Mouse (Mus musculus): ENCODE data around the gene Hoxd1. TPM values are rescaled to one million over a fixed set of nuclear protein-coding genes. Genes with fewer than 3 reads are reported as not detected.

Hoxd1 gene
- polyA plus RNA-seq, 2 experiments: not detected

DNA sequence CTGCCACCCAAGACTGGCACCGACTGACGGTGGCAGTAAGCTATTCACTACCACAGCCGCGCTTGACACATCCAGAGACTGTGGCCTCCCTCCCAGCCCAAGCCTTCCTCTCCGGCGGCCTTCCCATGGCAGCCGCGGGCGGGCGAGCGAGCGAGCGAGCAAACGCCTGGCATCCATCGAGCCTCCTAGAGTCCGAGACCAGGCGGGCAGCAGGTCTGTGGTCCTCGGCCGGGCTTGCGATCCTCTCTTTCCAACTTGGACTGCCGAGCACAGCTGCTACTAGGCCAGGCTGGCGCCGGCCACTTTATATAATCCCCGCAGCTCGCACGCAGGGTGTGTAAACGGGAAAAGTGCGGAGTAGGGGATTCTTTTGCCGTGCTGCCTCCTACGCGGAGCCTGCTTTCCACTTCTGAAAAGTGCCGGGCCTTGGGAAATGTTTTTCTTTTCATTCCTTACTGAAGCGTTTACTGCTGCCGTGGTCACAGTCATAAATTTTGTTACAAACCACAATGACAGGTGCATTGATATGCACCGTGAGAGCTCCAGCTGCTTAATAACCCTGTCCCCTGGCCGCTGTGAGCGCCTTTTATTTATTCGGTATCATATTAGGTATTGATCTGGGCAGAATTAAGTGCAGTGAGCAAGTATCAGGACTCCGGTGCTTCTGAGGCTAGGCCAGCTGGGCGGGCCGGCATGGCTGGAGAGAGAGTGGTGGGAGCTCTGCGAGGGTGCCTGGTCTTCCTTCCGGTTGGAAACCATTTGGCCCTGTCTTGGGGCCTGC, 22.3 kb upstream of the Hoxd1 start:
- DNase-seq (ENCODE audit: low read depth in 3 of 3, low spot score in 3 of 3) (no peak), ATAC-seq (ENCODE audit: insufficient read depth) (no peak)
- Histone ChIP-seq H3K27ac (no peak overlapping the region), H3K9me3 (ENCODE audit: control insufficient read depth, low read length) (no peaks in the 10 kb centered on the region), H3K4me2 (ENCODE audit: low read depth) (no peak overlapping the region), H3K27me3 (ENCODE audit: control insufficient read depth, insufficient read depth, low read length) (peaks cover 89% of the 10 kb centered on the region), H3K36me3 (replicated peaks; ENCODE audit: control insufficient read depth, insufficient read depth, low read depth) (no peaks in the 10 kb centered on the region), H3K4me3 (ENCODE audit: insufficient read depth in 1 of 2, low read depth in 2 of 2, low read length in 2 of 2) (no peak overlapping the region), H3K4me1 (replicated peaks; ENCODE audit: control insufficient read depth in 2 of 2, insufficient read depth in 2 of 2, low read length in 1 of 2) (no peaks in the 10 kb centered on the region), H3K9ac (replicated peaks) (no peak overlapping the region)
- WGBS (ENCODE audit: insufficient replicate concordance): 2% methylated on average over 43 of the region's 43 CpGs
- TF ChIP-seq CTCF (IDR thresholded peaks at IDR 0.05; ENCODE audit: low read depth) (no peak), EP300 (IDR thresholded peaks at IDR 0.05; ENCODE audit: low read depth) (no peak)

DNA sequence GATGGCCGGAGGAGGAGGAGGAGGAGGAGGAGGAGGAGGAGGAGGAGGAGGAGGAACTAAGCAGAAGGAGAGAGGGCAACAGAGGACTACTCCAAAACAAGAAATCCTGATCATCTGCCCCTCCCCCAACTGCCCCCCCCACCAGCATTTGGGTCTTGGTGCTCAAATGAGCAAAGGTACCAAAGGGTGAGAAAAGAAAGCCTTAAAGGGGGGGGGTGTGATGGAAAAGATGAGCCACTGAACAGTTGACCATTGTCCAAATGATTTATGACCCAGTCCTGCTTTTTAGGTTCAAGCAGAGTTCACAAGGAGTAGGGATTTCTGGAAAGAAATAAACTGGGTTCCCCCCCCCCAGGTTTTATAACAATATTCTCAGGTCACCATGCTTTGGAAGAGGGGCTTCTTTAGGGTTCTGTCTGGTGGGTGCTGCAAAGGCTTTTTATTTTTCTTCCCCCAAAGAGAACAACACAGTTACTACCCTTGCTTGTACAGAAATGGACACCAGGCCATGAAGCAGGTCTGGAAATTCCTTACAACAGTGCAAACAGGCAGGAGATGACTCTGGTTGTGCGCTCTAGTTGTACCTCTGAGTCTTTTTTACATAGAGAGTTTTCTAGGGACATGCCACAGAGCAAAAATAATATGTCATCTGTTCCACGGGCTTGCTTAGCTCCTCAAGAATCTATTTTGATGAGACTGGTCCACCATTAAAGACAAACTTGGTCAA, 21.4 kb upstream of the Hoxd1 start:
- 41% methylated on average over 2 of the region's 3 CpGs for WGBS (ENCODE audit: insufficient replicate concordance)
- H3K27ac ChIP-seq: no peak overlapping the region
- H3K4me2 ChIP-seq (ENCODE audit: low read depth): no peak overlapping the region
- H3K27me3 ChIP-seq (ENCODE audit: control insufficient read depth, insufficient read depth, low read length): peaks cover 89% of the 10 kb centered on the region
- TF ChIP-seq EP300 (IDR thresholded peaks at IDR 0.05; ENCODE audit: low read depth) (no peak), CTCF (IDR thresholded peaks at IDR 0.05; ENCODE audit: low read depth) (no peak)
- no peaks in the 10 kb centered on the region for H3K36me3 ChIP-seq (replicated peaks; ENCODE audit: control insufficient read depth, insufficient read depth, low read depth)
- DNase-seq (ENCODE audit: low read depth in 3 of 3, low spot score in 3 of 3): no peak
- no peaks in the 10 kb centered on the region for H3K9me3 ChIP-seq (ENCODE audit: control insufficient read depth, low read length)
- ATAC-seq (ENCODE audit: insufficient read depth): no peak
- H3K4me1 ChIP-seq (replicated peaks; ENCODE audit: control insufficient read depth in 2 of 2, insufficient read depth in 2 of 2, low read length in 1 of 2): no peaks in the 10 kb centered on the region
- no peak overlapping the region for H3K9ac ChIP-seq (replicated peaks)
- H3K4me3 ChIP-seq (ENCODE audit: insufficient read depth in 1 of 2, low read depth in 2 of 2, low read length in 2 of 2): no peak overlapping the region

DNA sequence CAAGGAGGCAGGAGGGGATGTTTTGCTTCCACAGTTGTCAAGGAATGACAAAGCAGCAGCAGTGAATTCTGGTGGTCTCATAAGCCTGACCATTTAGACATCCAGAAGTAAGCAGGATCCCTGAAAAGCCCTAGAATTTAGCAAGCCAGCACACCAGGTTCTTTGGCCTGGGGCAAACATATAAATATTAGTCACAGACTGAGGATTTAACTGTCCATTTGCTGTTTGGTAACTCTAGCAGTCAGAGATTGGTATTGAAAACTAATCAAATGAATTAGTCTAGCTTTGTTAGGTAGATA, 20.9 kb upstream of the Hoxd1 start:
- no peak for TF ChIP-seq EP300 (IDR thresholded peaks at IDR 0.05; ENCODE audit: low read depth)
- no peak for TF ChIP-seq CTCF (IDR thresholded peaks at IDR 0.05; ENCODE audit: low read depth)
- H3K4me3 ChIP-seq (ENCODE audit: insufficient read depth in 1 of 2, low read depth in 2 of 2, low read length in 2 of 2): no peak overlapping the region
- peaks cover 89% of the 10 kb centered on the region for H3K27me3 ChIP-seq (ENCODE audit: control insufficient read depth, insufficient read depth, low read length)
- ATAC-seq (ENCODE audit: insufficient read depth): no peak
- H3K9me3 ChIP-seq (ENCODE audit: control insufficient read depth, low read length): no peaks in the 10 kb centered on the region
- H3K4me2 ChIP-seq (ENCODE audit: low read depth): no peak overlapping the region
- no peaks in the 10 kb centered on the region for H3K4me1 ChIP-seq (replicated peaks; ENCODE audit: control insufficient read depth in 2 of 2, insufficient read depth in 2 of 2, low read length in 1 of 2)
- no peak overlapping the region for H3K27ac ChIP-seq
- H3K9ac ChIP-seq (replicated peaks): no peak overlapping the region
- no peak for DNase-seq (ENCODE audit: low read depth in 3 of 3, low spot score in 3 of 3)
- H3K36me3 ChIP-seq (replicated peaks; ENCODE audit: control insufficient read depth, insufficient read depth, low read depth): no peaks in the 10 kb centered on the region

DNA sequence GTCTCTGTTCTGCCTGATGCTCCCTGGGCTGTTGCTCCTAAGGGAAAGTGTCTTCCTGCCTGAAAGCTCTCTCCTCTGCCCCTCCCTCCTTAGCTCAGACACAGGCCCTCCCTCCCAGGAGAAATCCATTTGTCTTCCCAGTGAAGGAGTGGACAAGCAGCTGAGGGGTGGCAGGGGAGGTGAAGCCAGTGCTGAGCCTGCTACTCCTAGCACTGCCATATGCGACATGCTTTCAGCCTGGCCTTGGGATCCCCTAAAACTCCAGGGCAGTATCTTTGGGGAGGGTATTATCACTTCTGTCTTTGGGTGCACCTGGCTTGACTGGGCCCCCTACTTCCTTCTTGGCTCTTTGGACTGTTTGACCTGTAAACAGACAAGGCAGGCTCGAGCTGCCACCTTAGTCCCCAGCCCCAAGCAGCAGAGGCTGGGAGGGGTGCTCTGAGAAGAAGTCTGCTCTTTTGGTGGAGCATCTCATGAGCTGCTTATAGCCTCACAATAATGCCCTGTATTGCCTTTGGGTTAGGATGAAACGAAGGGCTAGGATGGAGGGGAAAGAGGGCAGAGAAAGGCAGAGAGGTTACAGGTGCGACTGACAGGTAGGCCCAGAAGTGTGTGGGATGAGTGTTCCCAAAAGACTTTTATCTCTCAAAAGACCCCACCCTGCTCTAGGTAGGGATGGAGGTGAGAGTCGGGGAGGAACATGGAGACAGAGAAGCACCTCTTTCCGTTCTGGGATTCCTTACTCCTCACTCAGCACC, 17.1 kb upstream of the Hoxd1 start:
- Histone ChIP-seq H3K9ac (replicated peaks) (no peak overlapping the region), H3K36me3 (replicated peaks; ENCODE audit: control insufficient read depth, insufficient read depth, low read depth) (no peaks in the 10 kb centered on the region), H3K4me2 (ENCODE audit: low read depth) (no peak overlapping the region), H3K9me3 (ENCODE audit: control insufficient read depth, low read length) (no peaks in the 10 kb centered on the region), H3K4me1 (replicated peaks; ENCODE audit: control insufficient read depth in 2 of 2, insufficient read depth in 2 of 2, low read length in 1 of 2) (no peaks in the 10 kb centered on the region), H3K4me3 (ENCODE audit: insufficient read depth in 1 of 2, low read depth in 2 of 2, low read length in 2 of 2) (no peak overlapping the region), H3K27me3 (ENCODE audit: control insufficient read depth, insufficient read depth, low read length) (peaks cover 89% of the 10 kb centered on the region), H3K27ac (no peak overlapping the region)
- no peak for ATAC-seq (ENCODE audit: insufficient read depth)
- TF ChIP-seq EP300 (IDR thresholded peaks at IDR 0.05; ENCODE audit: low read depth) (no peak), CTCF (IDR thresholded peaks at IDR 0.05; ENCODE audit: low read depth) (no peak)
- no peak for DNase-seq (ENCODE audit: low read depth in 3 of 3, low spot score in 3 of 3)
- 13% methylated on average over 6 of the region's 6 CpGs for WGBS (ENCODE audit: insufficient replicate concordance)

DNA sequence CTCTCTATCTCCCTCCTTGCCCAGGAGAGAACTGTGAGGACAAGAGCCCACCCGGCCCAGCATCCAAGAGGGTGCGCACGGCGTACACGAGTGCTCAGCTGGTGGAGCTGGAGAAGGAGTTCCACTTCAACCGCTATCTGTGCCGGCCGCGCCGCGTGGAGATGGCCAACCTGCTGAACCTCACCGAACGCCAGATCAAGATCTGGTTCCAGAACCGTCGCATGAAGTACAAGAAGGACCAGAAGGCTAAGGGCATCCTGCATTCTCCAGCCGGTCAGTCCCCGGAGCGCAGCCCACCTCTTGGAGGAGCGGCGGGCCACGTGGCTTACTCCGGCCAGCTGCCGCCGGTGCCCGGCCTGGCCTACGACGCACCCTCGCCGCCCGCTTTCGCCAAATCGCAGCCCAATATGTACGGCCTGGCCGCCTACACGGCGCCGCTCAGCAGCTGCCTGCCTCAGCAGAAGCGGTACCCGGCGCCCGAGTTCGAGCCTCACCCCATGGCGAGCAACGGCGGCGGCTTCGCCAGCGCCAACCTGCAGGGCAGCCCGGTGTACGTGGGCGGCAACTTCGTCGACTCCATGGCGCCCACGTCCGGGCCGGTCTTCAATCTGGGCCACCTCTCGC, 16.4 kb upstream of the Hoxd1 start:
- H3K9me3 ChIP-seq (ENCODE audit: control insufficient read depth, low read length): no peaks in the 10 kb centered on the region
- 3% methylated on average over 58 of the region's 58 CpGs for WGBS (ENCODE audit: insufficient replicate concordance)
- no peak overlapping the region for H3K4me2 ChIP-seq (ENCODE audit: low read depth)
- peaks cover 91% of the 10 kb centered on the region for H3K27me3 ChIP-seq (ENCODE audit: control insufficient read depth, insufficient read depth, low read length)
- no peaks in the 10 kb centered on the region for H3K36me3 ChIP-seq (replicated peaks; ENCODE audit: control insufficient read depth, insufficient read depth, low read depth)
- no peak for DNase-seq (ENCODE audit: low read depth in 3 of 3, low spot score in 3 of 3)
- no peak for ATAC-seq (ENCODE audit: insufficient read depth)
- H3K9ac ChIP-seq (replicated peaks): no peak overlapping the region
- TF ChIP-seq CTCF (IDR thresholded peaks at IDR 0.05; ENCODE audit: low read depth): no peak
- no peak for TF ChIP-seq EP300 (IDR thresholded peaks at IDR 0.05; ENCODE audit: low read depth)
- H3K4me3 ChIP-seq (ENCODE audit: insufficient read depth in 1 of 2, low read depth in 2 of 2, low read length in 2 of 2): no peak overlapping the region
- H3K4me1 ChIP-seq (replicated peaks; ENCODE audit: control insufficient read depth in 2 of 2, insufficient read depth in 2 of 2, low read length in 1 of 2): no peaks in the 10 kb centered on the region
- H3K27ac ChIP-seq: no peak overlapping the region
